Mouse (Mus musculus): ENCODE measurements at regions not wholly inside any gene's neighbourhood (a gene's known extent, or its start where the extent isn't known, plus 50 kb on each side); places are given as distances from the start of the nearest gene placed in this dataset.

- no peak for TF ChIP-seq CTCF (IDR thresholded peaks at IDR 0.05)
- no peak for TF ChIP-seq EP300 (IDR thresholded peaks at IDR 0.05)
These were observed 124.4 kb upstream of the Mamld1 start for GRCm38 (mm10) chrX:70925646-70926045.

Measured in lung, postnatal 0 days (tissue).